Mouse (Mus musculus): Measurements from ENCODE around the gene Phf20. TPM values are rescaled to one million over a fixed set of nuclear protein-coding genes. Genes with fewer than 3 reads are reported as not detected.

Gene Phf20
- polyA plus RNA-seq, 1 experiment from 2014 or later, result 55.5 TPM

GRCm38 (mm10) chr2:156324116-156324588, 127.9 kb downstream of the Phf20 start:
- Histone ChIP-seq H3K4me1 (peaks cover 10% of the 10 kb centered on the region; the same call in 1 of the 2 replicates), H3K27me3 (replicated peaks) (no peaks in the 10 kb centered on the region), H3K9ac (no peak overlapping the region), H3K36me3 (no peaks in the 10 kb centered on the region), H3K9me3 (no peaks in the 10 kb centered on the region), H3K4me3 (replicated peaks) (no peak overlapping the region), H3K4me2 (peak overlapping the region; percentile 29), H3K27ac (peak overlapping the region; percentile 61)
- 35% methylated on average over 6 of the region's 6 CpGs for WGBS
- ATAC-seq (ENCODE audit: insufficient read depth, low FRiP score, low read depth), result peak; percentile 27; the same call in 1 of the 2 replicates

- no peak overlapping the region for H3K4me3 ChIP-seq (replicated peaks)
- H3K9ac ChIP-seq, result no peak overlapping the region
- H3K36me3 ChIP-seq, result no peaks in the 10 kb centered on the region
- no peaks in the 10 kb centered on the region for H3K27me3 ChIP-seq (replicated peaks)
- peak overlapping the region; percentile 61 for H3K27ac ChIP-seq
- peak overlapping the region; percentile 29 for H3K4me2 ChIP-seq
- 21% methylated on average over 5 of the region's 5 CpGs for WGBS
- ATAC-seq (ENCODE audit: insufficient read depth, low FRiP score, low read depth), result peak; percentile 56; the same call in 1 of the 2 replicates
- H3K9me3 ChIP-seq, result no peaks in the 10 kb centered on the region
- H3K4me1 ChIP-seq, result peaks cover 10% of the 10 kb centered on the region; the same call in 1 of the 2 replicates
These were observed 128.4 kb downstream of the Phf20 start for GRCm38 (mm10) chr2:156324681-156325080.

- Histone ChIP-seq H3K36me3 (no peaks in the 10 kb centered on the region), H3K4me2 (no peak overlapping the region), H3K9ac (no peak overlapping the region), H3K9me3 (no peaks in the 10 kb centered on the region), H3K27ac (no peak overlapping the region), H3K27me3 (replicated peaks) (no peaks in the 10 kb centered on the region), H3K4me3 (replicated peaks) (no peak overlapping the region), H3K4me1 (no peaks in the 10 kb centered on the region)
- 71% methylated on average over 1 of the region's 1 CpGs for WGBS
- ATAC-seq (ENCODE audit: insufficient read depth, low FRiP score, low read depth), result no peak
These were observed 134.4 kb downstream of the Phf20 start for GRCm38 (mm10) chr2:156330681-156331080.

GRCm38 (mm10) chr2:156331446-156331965, 135.2 kb downstream of the Phf20 start:
- 59% methylated on average over 7 of the region's 7 CpGs for WGBS

GRCm38 (mm10) chr2:156340078-156340477, 143.8 kb downstream of the Phf20 start:
- H3K9me3 ChIP-seq, result no peaks in the 10 kb centered on the region
- no peak overlapping the region for H3K9ac ChIP-seq
- H3K4me1 ChIP-seq, result no peaks in the 10 kb centered on the region
- no peak overlapping the region for H3K27ac ChIP-seq
- H3K4me2 ChIP-seq, result no peak overlapping the region
- H3K36me3 ChIP-seq, result no peaks in the 10 kb centered on the region
- WGBS, result 81% methylated on average over 4 of the region's 4 CpGs
- H3K27me3 ChIP-seq (replicated peaks), result no peaks in the 10 kb centered on the region
- ATAC-seq (ENCODE audit: insufficient read depth, low FRiP score, low read depth), result no peak
- no peak overlapping the region for H3K4me3 ChIP-seq (replicated peaks)

More at GRCm38 (mm10) chr2:156331446-156331965, 135.2 kb downstream of the Phf20 start:
- no peak for ATAC-seq (ENCODE audit: insufficient read depth, low FRiP score, low read depth)
- Histone ChIP-seq H3K36me3 (no peaks in the 10 kb centered on the region), H3K9ac (no peak overlapping the region), H3K9me3 (no peaks in the 10 kb centered on the region), H3K27me3 (replicated peaks) (no peaks in the 10 kb centered on the region), H3K4me2 (no peak overlapping the region), H3K27ac (no peak overlapping the region), H3K4me3 (replicated peaks) (no peak overlapping the region), H3K4me1 (no peaks in the 10 kb centered on the region)

- H3K4me3 ChIP-seq (replicated peaks), result no peak overlapping the region
- no peaks in the 10 kb centered on the region for H3K27me3 ChIP-seq (replicated peaks)
- ATAC-seq (ENCODE audit: insufficient read depth, low FRiP score, low read depth), result no peak
- H3K4me2 ChIP-seq, result no peak overlapping the region
- H3K9ac ChIP-seq, result no peak overlapping the region
- H3K4me1 ChIP-seq, result no peaks in the 10 kb centered on the region
- H3K27ac ChIP-seq, result no peak overlapping the region
- no peaks in the 10 kb centered on the region for H3K9me3 ChIP-seq
- no peaks in the 10 kb centered on the region for H3K36me3 ChIP-seq
- WGBS, result 56% methylated on average over 12 of the region's 12 CpGs
These were observed 148.7 kb downstream of the Phf20 start for GRCm38 (mm10) chr2:156344775-156345532.

GRCm38 (mm10) chr2:156348812-156349211, 152.5 kb downstream of the Phf20 start:
- Histone ChIP-seq H3K4me2 (no peak overlapping the region), H3K27ac (no peak overlapping the region), H3K36me3 (no peaks in the 10 kb centered on the region), H3K27me3 (replicated peaks) (no peaks in the 10 kb centered on the region), H3K9ac (no peak overlapping the region), H3K9me3 (no peaks in the 10 kb centered on the region), H3K4me1 (no peaks in the 10 kb centered on the region), H3K4me3 (replicated peaks) (no peak overlapping the region)
- WGBS, result 68% methylated on average over 4 of the region's 4 CpGs
- ATAC-seq (ENCODE audit: insufficient read depth, low FRiP score, low read depth), result no peak

- H3K27ac ChIP-seq, result no peak overlapping the region
- no peak overlapping the region for H3K4me3 ChIP-seq (replicated peaks)
- H3K9ac ChIP-seq, result no peak overlapping the region
- no peaks in the 10 kb centered on the region for H3K4me1 ChIP-seq
- H3K4me2 ChIP-seq, result no peak overlapping the region
- WGBS, result 89% methylated on average over 4 of the region's 4 CpGs
- no peak for ATAC-seq (ENCODE audit: insufficient read depth, low FRiP score, low read depth)
- no peaks in the 10 kb centered on the region for H3K9me3 ChIP-seq
- H3K36me3 ChIP-seq, result no peaks in the 10 kb centered on the region
- H3K27me3 ChIP-seq (replicated peaks), result no peaks in the 10 kb centered on the region
These were observed 153.1 kb downstream of the Phf20 start for GRCm38 (mm10) chr2:156349286-156349848.

- ATAC-seq (ENCODE audit: insufficient read depth, low FRiP score, low read depth), result no peak
- Histone ChIP-seq H3K27me3 (replicated peaks) (no peaks in the 10 kb centered on the region), H3K4me1 (no peaks in the 10 kb centered on the region), H3K9ac (no peak overlapping the region), H3K9me3 (no peaks in the 10 kb centered on the region), H3K36me3 (no peaks in the 10 kb centered on the region), H3K27ac (no peak overlapping the region), H3K4me2 (no peak overlapping the region), H3K4me3 (replicated peaks) (no peak overlapping the region)
- WGBS, result 81% methylated on average over 7 of the region's 7 CpGs
These were observed 155.0 kb downstream of the Phf20 start for GRCm38 (mm10) chr2:156351243-156351642.

GRCm38 (mm10) chr2:156352413-156353165, 156.3 kb downstream of the Phf20 start:
- H3K9me3 ChIP-seq, result no peaks in the 10 kb centered on the region
- ATAC-seq (ENCODE audit: insufficient read depth, low FRiP score, low read depth), result no peak
- no peak overlapping the region for H3K4me3 ChIP-seq (replicated peaks)
- WGBS, result 73% methylated on average over 8 of the region's 8 CpGs
- H3K36me3 ChIP-seq, result no peaks in the 10 kb centered on the region
- H3K4me2 ChIP-seq, result no peak overlapping the region
- H3K27me3 ChIP-seq (replicated peaks), result no peaks in the 10 kb centered on the region
- no peak overlapping the region for H3K27ac ChIP-seq
- H3K9ac ChIP-seq, result no peak overlapping the region
- H3K4me1 ChIP-seq, result no peaks in the 10 kb centered on the region

- Histone ChIP-seq H3K4me3 (replicated peaks) (no peak overlapping the region), H3K36me3 (no peaks in the 10 kb centered on the region), H3K9ac (no peak overlapping the region), H3K27me3 (replicated peaks) (no peaks in the 10 kb centered on the region), H3K9me3 (no peaks in the 10 kb centered on the region), H3K4me2 (no peak overlapping the region), H3K4me1 (no peaks in the 10 kb centered on the region), H3K27ac (no peak overlapping the region)
- ATAC-seq (ENCODE audit: insufficient read depth, low FRiP score, low read depth), result no peak
- WGBS, result 35% methylated on average over 7 of the region's 7 CpGs
These were observed 157.0 kb downstream of the Phf20 start for GRCm38 (mm10) chr2:156353265-156353692.

All from stomach, embryonic 15.5 days (tissue).